Mouse (Mus musculus) liver, postnatal 0 days (tissue): Measurements from ENCODE around the gene Lrrc4b.

Source experiments
- CTCF ChIP-seq: sonication (generic); IDR thresholded peaks from 2 replicates; pipeline ENCODE4 v1.5.1; 2016; ENCODE audit warnings: antibody characterized with exemption, low read depth
- EP300 ChIP-seq: IDR thresholded peaks from 2 replicates; pipeline ENCODE4 v1.6.1; 2016; ENCODE audit warnings: antibody characterized with exemption, low read depth, mild to moderate bottlenecking

DNA sequence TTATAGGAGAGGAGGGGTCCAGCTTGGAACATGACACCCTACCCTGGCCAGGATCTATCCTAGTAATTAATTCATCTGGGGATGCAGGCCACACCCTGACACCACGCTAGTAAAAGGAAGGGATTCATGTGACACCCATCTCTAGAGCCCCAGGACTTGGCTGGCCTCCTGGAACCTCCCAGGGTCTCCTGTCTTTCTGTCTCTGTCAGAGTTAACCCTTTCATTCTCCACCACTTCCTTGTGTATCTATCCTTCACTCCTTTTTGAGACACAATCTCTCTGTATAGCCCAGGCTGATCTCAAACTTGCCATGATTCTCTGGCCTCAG, 43.7 kb downstream of the Lrrc4b start:
- no peak for TF ChIP-seq CTCF
- no peak for TF ChIP-seq EP300
